ENCODE assay signal across 8 mouse cellular contexts in genomic region chr5:31614339-31615025, GRCm38 (mm10). TPM values are rescaled to one million over a fixed set of nuclear protein-coding genes. Genes with fewer than 3 reads are reported as not detected.
DNase-seq lines count a peak whose midpoint lies in the region; ATAC-seq and TF ChIP-seq lines count a peak whose summit lies in the region.

No protein-coding gene starts in this region.

- H3K27me3 ChIP-seq in kidney, embryonic 16.5 days (ENCODE audit: insufficient read depth, low read length) = no peaks in the 10 kb centered on the region
- no peaks in the 10 kb centered on the region for H3K27me3 ChIP-seq in embryonic facial prominence, embryonic 11.5 days (ENCODE audit: control insufficient read depth, insufficient read depth, low read length)
- H3K27me3 ChIP-seq in limb, embryonic 11.5 days (ENCODE audit: control insufficient read depth, insufficient read depth, low read length) = no peaks in the 10 kb centered on the region
- no peaks in the 10 kb centered on the region for H3K27me3 ChIP-seq in midbrain, postnatal 0 days (ENCODE audit: insufficient read depth, low read length)

- no peak for ATAC-seq in kidney, embryonic 16.5 days (ENCODE audit: low FRiP score, low TSS enrichment)
- no peak for ATAC-seq in embryonic facial prominence, embryonic 11.5 days (replicated peaks; ENCODE audit: insufficient number of reproducible peaks, low FRiP score, low TSS enrichment, low read depth)
- no peak for ATAC-seq in limb, embryonic 11.5 days (ENCODE audit: insufficient number of reproducible peaks, low FRiP score, low TSS enrichment, low read depth)
- ATAC-seq in midbrain, postnatal 0 days (ENCODE audit: low FRiP score) = no peak

- peak overlapping the region; percentile 69 for H3K4me2 ChIP-seq in kidney, embryonic 16.5 days (replicated peaks; ENCODE audit: low read depth, low read length)
- H3K4me2 ChIP-seq in embryonic facial prominence, embryonic 11.5 days (ENCODE audit: low read depth, low read length) = peak overlapping the region; percentile 56
- H3K4me2 ChIP-seq in limb, embryonic 11.5 days (ENCODE audit: low read depth, severe bottlenecking) = peak overlapping the region; percentile 39
- peak overlapping the region; percentile 72 for H3K4me2 ChIP-seq in midbrain, postnatal 0 days (ENCODE audit: low read depth, low read length, poor library complexity, severe bottlenecking)

- 53% methylated on average over 6 of the region's 6 CpGs for WGBS in kidney, embryonic 16.5 days
- 50% methylated on average over 6 of the region's 6 CpGs for WGBS in embryonic facial prominence, embryonic 11.5 days
- 61% methylated on average over 6 of the region's 6 CpGs for WGBS in limb, embryonic 11.5 days
- 31% methylated on average over 6 of the region's 6 CpGs for WGBS in midbrain, postnatal 0 days

- peak overlapping the region; percentile 78 for H3K4me3 ChIP-seq in kidney, embryonic 16.5 days (ENCODE audit: low read length)
- peak overlapping the region; percentile 81 for H3K4me3 ChIP-seq in embryonic facial prominence, embryonic 11.5 days (ENCODE audit: low read depth, low read length)
- peak overlapping the region; percentile 73 for H3K4me3 ChIP-seq in limb, embryonic 11.5 days (ENCODE audit: low read depth, low read length)
- peak overlapping the region; percentile 80 for H3K4me3 ChIP-seq in midbrain, postnatal 0 days (ENCODE audit: low read depth, low read length)

- TF ChIP-seq CTCF in midbrain, postnatal 0 days (IDR thresholded peaks at IDR 0.05) = no peak

- peak overlapping the region; percentile 88 for H3K9ac ChIP-seq in kidney, embryonic 16.5 days (replicated peaks; ENCODE audit: low read length)
- H3K9ac ChIP-seq in embryonic facial prominence, embryonic 11.5 days (replicated peaks; ENCODE audit: low read length) = peak overlapping the region; percentile 86
- peak overlapping the region; percentile 83 for H3K9ac ChIP-seq in limb, embryonic 11.5 days (ENCODE audit: low read length)
- H3K9ac ChIP-seq in midbrain, postnatal 0 days (replicated peaks; ENCODE audit: low read length, poor library complexity, severe bottlenecking) = peak overlapping the region; percentile 77

- H3K36me3 ChIP-seq in kidney, embryonic 16.5 days (ENCODE audit: insufficient read depth, low read length) = peaks cover 23% of the 10 kb centered on the region
- peaks cover 4% of the 10 kb centered on the region; the same call in 1 of the 2 replicates for H3K36me3 ChIP-seq in embryonic facial prominence, embryonic 11.5 days (replicated peaks; ENCODE audit: control insufficient read depth, insufficient read depth, low read depth, low read length)
- 0 out of 2 replicates have a peak, but pooled peaks cover 3% of the 10 kb centered on the region for H3K36me3 ChIP-seq in limb, embryonic 11.5 days (ENCODE audit: control insufficient read depth, insufficient read depth, low read length)
- H3K36me3 ChIP-seq in midbrain, postnatal 0 days (ENCODE audit: insufficient read depth, low read length) = peaks cover 13% of the 10 kb centered on the region

- H3K27ac ChIP-seq in kidney, embryonic 16.5 days (ENCODE audit: low read length) = peak overlapping the region; percentile 95
- no peak overlapping the region for H3K27ac ChIP-seq in embryonic facial prominence, embryonic 11.5 days (replicated peaks; ENCODE audit: low read depth, low read length)
- no peak overlapping the region for H3K27ac ChIP-seq in limb, embryonic 11.5 days (replicated peaks; ENCODE audit: low read depth, low read length)
- no peak overlapping the region for H3K27ac ChIP-seq in midbrain, postnatal 0 days (ENCODE audit: low read depth, low read length)

- H3K4me1 ChIP-seq in kidney, embryonic 16.5 days (ENCODE audit: insufficient read depth, low read length) = peaks cover 10% of the 10 kb centered on the region
- H3K4me1 ChIP-seq in embryonic facial prominence, embryonic 11.5 days (ENCODE audit: control insufficient read depth, insufficient read depth, low read length) = no peaks in the 10 kb centered on the region; the same call in 1 of the 2 replicates
- peaks cover 5% of the 10 kb centered on the region; the same call in 1 of the 2 replicates for H3K4me1 ChIP-seq in limb, embryonic 11.5 days (ENCODE audit: control insufficient read depth, insufficient read depth, low read length)
- no peaks in the 10 kb centered on the region for H3K4me1 ChIP-seq in midbrain, postnatal 0 days (ENCODE audit: insufficient read depth, low read length)

- H3K9me3 ChIP-seq in kidney, embryonic 16.5 days (ENCODE audit: low read length) = no peaks in the 10 kb centered on the region
- H3K9me3 ChIP-seq in embryonic facial prominence, embryonic 11.5 days (replicated peaks; ENCODE audit: control insufficient read depth, low read length) = no peaks in the 10 kb centered on the region
- no peaks in the 10 kb centered on the region for H3K9me3 ChIP-seq in limb, embryonic 11.5 days (ENCODE audit: control insufficient read depth, low read length)
- no peaks in the 10 kb centered on the region for H3K9me3 ChIP-seq in midbrain, postnatal 0 days (ENCODE audit: low read length)

- DNase-seq in kidney, adult 9 months = no peak
- DNase-seq in embryonic facial prominence, embryonic 11.5 days (ENCODE audit: low spot score) = no peak
- no peak for DNase-seq in limb, embryonic 11.5 days (ENCODE audit: low spot score)
- DNase-seq in midbrain, postnatal 0 days (ENCODE audit: low spot score) = no peak
- no peak for DNase-seq in gastrocnemius, adult 18-20 months (ENCODE audit: low spot score)
- no peak for DNase-seq in layer of hippocampus, postnatal 25 days (ENCODE audit: extremely low spot score in 1 of 2, low spot score in 1 of 2)
- DNase-seq in gastrocnemius, adult 8-10 months (ENCODE audit: low spot score in 2 of 2) = no peak

RNA-seq across cellular contexts. Expression of gene Mrpl33, which starts 17.7 kb away (rescaled TPM):
- 237 and 260 TPM in 2 replicates for polyA plus RNA-seq in kidney, embryonic 16.5 days (2015; fragmentation: Nextera tagmentation; extraction: Ambion mirVana)
- 245 and 246 TPM in 2 replicates for polyA plus RNA-seq in embryonic facial prominence, embryonic 11.5 days (2014; fragmentation: Nextera tagmentation; extraction: Ambion mirVana)
- 254 and 258 TPM in 2 replicates for polyA plus RNA-seq in limb, embryonic 11.5 days (2014; fragmentation: Nextera tagmentation; extraction: Ambion mirVana)
- total RNA-seq in midbrain, postnatal 0 days (2014; rRNA removed) = 79.9 and 114 TPM in 2 replicates
- polyA plus RNA-seq in midbrain, postnatal 0 days (2015; fragmentation: Nextera tagmentation; extraction: Ambion mirVana) = 283 and 291 TPM in 2 replicates
- 100 to 1,000 TPM; 269 to 270 TPM for total RNA-seq in gastrocnemius, adult 18-20 months (2021)
- 100 to 1,000 TPM in 1 of 2 experiments, 10 to 100 TPM in 1; 92.2 to 110 TPM for total RNA-seq in layer of hippocampus, postnatal 25 days (2021)
- 100 to 1,000 TPM; 256 to 270 (median 258) TPM for total RNA-seq in gastrocnemius, adult 8-10 months (2022)
